In genomic region chr11:118418834-118419504, GRCm38 (mm10) we compare ENCODE assay signal across 7 mouse cellular contexts. TPM values are rescaled to one million over a fixed set of nuclear protein-coding genes. Genes with fewer than 3 reads are reported as not detected.
DNase-seq lines count a peak whose midpoint lies in the region; ATAC-seq lines count a peak whose summit lies in the region.

Cant1 (minus strand) TSS chr11:118419086.

- peak within 1 kb of the TSS; percentile 94 for H3K4me3 ChIP-seq in intestine, embryonic 16.5 days (ENCODE audit: low read length)
- H3K4me3 ChIP-seq in midbrain, embryonic 11.5 days (ENCODE audit: low read depth, low read length): peak within 1 kb of the TSS; percentile 88

- 0 out of 2 replicates have a peak, but pooled peaks cover 2% of the 10 kb centered on the region for H3K36me3 ChIP-seq in intestine, embryonic 16.5 days (ENCODE audit: control insufficient read depth, insufficient read depth, low read length)
- no peaks in the 10 kb centered on the region for H3K36me3 ChIP-seq in midbrain, embryonic 11.5 days (ENCODE audit: control insufficient read depth, insufficient read depth, low read length)

- peak within 1 kb of the TSS; percentile 84 for H3K4me2 ChIP-seq in intestine, embryonic 16.5 days (ENCODE audit: low read depth, low read length)
- H3K4me2 ChIP-seq in midbrain, embryonic 11.5 days: peak within 1 kb of the TSS; percentile 87

- intact Hi-C loops in left cerebral cortex, postnatal 36 days (cut with DNase I): no loop called here

- ATAC-seq in intestine, embryonic 16.5 days: peak; percentile 90
- ATAC-seq in midbrain, embryonic 11.5 days (ENCODE audit: low FRiP score): peak; percentile 94

- DNase-seq in adrenal gland, adult 8-10 months: peak; percentile 98
- peak; percentile 94 for DNase-seq in embryo, embryonic 9.5 days (ENCODE audit: extremely low spot score)
- peak; percentile 92 to 96 for DNase-seq in gastrocnemius, postnatal 4 days (ENCODE audit: low spot score in 2 of 2)
- peak; percentile 99 for DNase-seq in left cerebral cortex, postnatal 36 days (ENCODE audit: low spot score in 2 of 2)
- peak; percentile 100 for DNase-seq in midbrain, embryonic 11.5 days (ENCODE audit: low spot score, missing footprints)
- peak; percentile 99 for DNase-seq in skeletal muscle tissue, adult 2 months (ENCODE audit: low read depth, low spot score)

- H3K9me3 ChIP-seq in intestine, embryonic 16.5 days (ENCODE audit: control insufficient read depth, low read length): no peaks in the 10 kb centered on the region
- no peaks in the 10 kb centered on the region for H3K9me3 ChIP-seq in midbrain, embryonic 11.5 days (ENCODE audit: control insufficient read depth, low read length)

- H3K9ac ChIP-seq in intestine, embryonic 16.5 days (ENCODE audit: low read depth, low read length): peak within 1 kb of the TSS; percentile 98
- H3K9ac ChIP-seq in midbrain, embryonic 11.5 days (ENCODE audit: low read length): peak within 1 kb of the TSS; percentile 94

- H3K4me1 ChIP-seq in intestine, embryonic 16.5 days (ENCODE audit: control insufficient read depth, insufficient read depth, low read length): peaks cover 42% of the 10 kb centered on the region
- H3K4me1 ChIP-seq in midbrain, embryonic 11.5 days (ENCODE audit: control insufficient read depth, insufficient read depth, low read length): peaks cover 20% of the 10 kb centered on the region

- WGBS in intestine, embryonic 16.5 days: under 1% methylated on average over 50 of the region's 50 CpGs
- under 1% methylated on average over 41 of the region's 50 CpGs for WGBS in midbrain, embryonic 11.5 days

- H3K27ac ChIP-seq in intestine, embryonic 16.5 days (ENCODE audit: low read length): peak within 1 kb of the TSS; percentile 84
- 0 out of 2 replicates have a peak within 1 kb of the TSS, but pooled peaks have one; percentile 21 for H3K27ac ChIP-seq in midbrain, embryonic 11.5 days (ENCODE audit: low read depth, low read length)

- no peaks in the 10 kb centered on the region for H3K27me3 ChIP-seq in intestine, embryonic 16.5 days (replicated peaks; ENCODE audit: control insufficient read depth, insufficient read depth, low read length)
- no peaks in the 10 kb centered on the region for H3K27me3 ChIP-seq in midbrain, embryonic 11.5 days (ENCODE audit: control insufficient read depth, insufficient read depth, low read length)

RNA-seq across cellular contexts. Expression of gene Cant1, which starts in this region (rescaled TPM):
- 10 to 100 TPM; 36.8 to 39.6 (median 37.9) TPM for total RNA-seq in adrenal gland, adult 8-10 months (2022)
- 10 to 100 TPM; 20.1 to 20.7 TPM for total RNA-seq in gastrocnemius, postnatal 4 days (2021)
- 38.7 and 44.1 TPM in 2 replicates for polyA plus RNA-seq in intestine, embryonic 16.5 days (2015; fragmentation: Nextera tagmentation; extraction: Ambion mirVana)
- total RNA-seq in left cerebral cortex, postnatal 36 days (2021): 10 to 100 TPM; 36.5 to 37.0 TPM
- 19.4 and 21.7 TPM in 2 replicates for polyA plus RNA-seq in midbrain, embryonic 11.5 days (2014; fragmentation: Nextera tagmentation; extraction: Ambion mirVana)

Comparison
In these comparisons a context has a peak if more than half of its experiments do, and no peak if none do; other contexts are left out.
1. Peak in every context shown above with its lines: DNase-seq, ATAC-seq, H3K4me3 ChIP-seq and H3K27ac ChIP-seq.